Mouse (Mus musculus): ENCODE measurements around the gene Fam184b. TPM values are rescaled to one million over a fixed set of nuclear protein-coding genes. Genes with fewer than 3 reads are reported as not detected.
A peak's percentile ranks its signal among the peaks of the same experiment; 100 is the strongest.

Gene Fam184b
- total RNA-seq, 2 experiments from 2014 or later: 0.05 to 0.06 TPM

DNA sequence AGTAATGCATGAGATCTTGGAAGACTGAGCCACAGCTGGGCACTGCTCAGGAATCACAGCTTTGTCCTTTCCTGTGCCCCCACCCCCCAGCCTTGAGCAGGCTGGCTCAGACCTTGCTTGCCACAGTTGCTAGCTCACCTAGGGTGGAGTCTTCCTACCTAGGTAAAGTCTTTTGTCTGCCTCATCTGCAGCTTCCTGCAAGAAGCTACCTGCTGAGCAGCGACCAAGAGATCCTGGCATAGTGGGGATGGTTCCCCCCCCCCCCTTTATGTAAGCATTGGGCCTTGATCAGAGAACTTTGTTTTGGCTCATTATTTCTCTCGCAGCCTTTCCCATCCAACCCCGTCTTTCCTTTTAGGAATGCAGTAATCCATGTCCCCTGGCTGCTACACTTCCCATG, 17.9 kb downstream of the Fam184b start:
- intact Hi-C loops (cut with DNase I): no loop called here
- no peak for DNase-seq

DNA sequence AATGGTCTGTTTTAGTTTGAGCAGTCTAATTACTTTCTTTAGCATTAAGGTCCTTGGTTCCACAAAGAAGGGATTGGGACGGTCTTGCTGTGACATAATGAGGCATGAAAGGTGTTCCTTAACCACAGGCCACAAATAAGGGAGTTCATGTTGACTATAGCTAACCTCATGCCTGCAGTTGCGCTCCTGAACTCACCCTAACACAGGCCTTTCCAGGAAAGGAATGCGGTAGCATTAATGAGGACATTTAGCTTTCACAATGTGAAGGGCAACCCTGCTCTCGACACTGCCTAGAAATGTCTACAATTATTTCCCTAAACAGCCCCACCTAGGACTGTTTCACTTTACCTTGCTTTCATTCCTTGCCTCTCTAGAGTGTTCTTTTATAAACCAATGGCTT, 40.4 kb downstream of the Fam184b start:
- intact Hi-C loops (cut with DNase I): no loop called here
- DNase-seq: no peak

DNA sequence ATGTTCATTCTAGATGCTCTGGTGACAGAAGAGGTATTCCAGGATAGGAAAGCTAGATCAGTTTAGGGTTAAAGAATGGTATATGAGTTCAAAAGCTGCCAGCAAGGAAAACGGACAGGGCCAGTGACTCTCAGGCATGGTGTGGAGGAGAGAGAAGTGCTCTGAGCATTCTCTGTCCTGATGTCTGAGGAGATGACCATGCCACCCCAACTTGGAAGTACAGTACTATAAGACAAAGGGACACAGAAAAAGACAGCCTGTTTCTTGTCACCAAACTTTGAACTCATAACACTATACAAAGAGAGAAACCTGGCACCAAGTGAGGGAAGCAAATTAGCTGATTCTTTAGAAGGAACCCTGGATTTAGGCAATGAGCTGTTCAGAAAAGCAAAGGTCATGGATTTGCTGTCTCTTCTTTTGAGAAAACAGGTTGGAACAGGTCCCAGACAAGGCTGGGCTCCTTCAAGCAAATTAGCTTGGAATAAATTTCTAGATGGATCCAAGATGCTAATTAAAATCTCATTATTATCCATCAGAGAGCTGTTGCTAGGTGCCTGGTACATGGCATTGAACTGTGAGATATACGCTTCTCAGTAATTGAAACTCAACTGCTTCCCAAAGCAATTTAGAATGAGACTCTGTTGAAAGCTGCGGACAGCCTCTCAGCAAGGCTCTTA, 43.9 kb downstream of the Fam184b start:
- intact Hi-C loops (cut with DNase I): no loop called here

DNA sequence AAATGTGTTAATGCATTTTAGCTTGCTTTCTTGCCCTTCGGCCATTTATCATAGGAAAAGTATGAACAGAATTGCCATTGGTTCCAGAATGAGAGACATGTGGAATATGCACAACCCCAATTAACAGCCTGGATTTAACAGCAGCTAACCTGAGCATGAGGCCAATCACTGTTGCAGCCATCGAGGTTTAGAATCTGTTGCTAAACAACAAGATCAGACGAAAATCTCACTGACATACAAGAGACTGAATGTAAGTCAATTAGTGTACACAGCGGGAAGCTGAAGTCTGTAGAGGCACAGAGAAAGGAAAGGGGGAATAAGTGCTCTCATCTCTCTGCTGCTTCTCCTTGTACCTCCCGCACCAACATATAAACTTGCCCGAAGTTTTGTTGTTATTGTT, 46.1 kb downstream of the Fam184b start:
- intact Hi-C loops (cut with DNase I): no loop called here

More for the DNA sequence above, 43.9 kb downstream of the Fam184b start:
- DNase-seq: no peak

DNA sequence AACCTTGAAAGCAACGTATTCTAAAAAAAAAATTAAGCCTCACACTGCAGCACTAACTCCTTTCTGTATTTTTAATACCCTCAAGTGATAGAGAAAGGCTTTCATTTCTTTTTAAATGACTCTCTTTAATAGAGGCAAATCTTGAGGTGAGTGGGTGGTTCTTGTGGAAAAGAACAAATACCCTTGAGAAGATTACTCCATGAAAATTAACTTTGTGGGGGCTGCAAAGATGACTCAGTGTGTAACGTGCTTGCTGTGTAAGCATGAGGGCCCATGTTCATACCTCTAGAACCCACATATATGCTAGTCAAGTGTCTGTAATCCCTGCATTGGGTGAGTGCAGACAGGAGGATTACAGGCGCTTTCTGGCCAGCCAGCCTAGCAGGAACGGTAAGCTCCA, 49.3 kb downstream of the Fam184b start:
- intact Hi-C loops (cut with DNase I): no loop called here
- no peak for DNase-seq

More for the DNA sequence above, 46.1 kb downstream of the Fam184b start:
- no peak for DNase-seq

DNA sequence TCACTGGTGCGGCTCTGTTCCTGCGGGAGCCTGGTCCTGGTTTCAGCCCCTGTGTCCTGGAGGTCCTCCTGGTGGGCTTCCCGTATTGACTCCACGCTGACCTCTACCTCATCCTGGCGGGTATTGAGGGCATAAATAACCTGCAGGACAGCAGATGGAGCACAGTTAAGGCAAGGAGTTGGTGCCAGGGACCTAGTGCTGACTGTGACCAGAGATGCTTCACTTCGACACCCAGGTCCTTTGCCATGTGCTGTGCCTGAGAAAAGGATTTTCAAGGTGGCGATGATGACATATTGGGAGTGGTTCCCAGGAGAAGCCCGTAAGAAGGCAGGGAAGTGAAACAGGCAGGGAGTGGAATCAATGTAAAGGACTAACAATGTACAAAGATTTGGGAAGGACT, 54.8 kb downstream of the Fam184b start:
- no peak for DNase-seq
- intact Hi-C loops (cut with DNase I): no loop called here

DNA sequence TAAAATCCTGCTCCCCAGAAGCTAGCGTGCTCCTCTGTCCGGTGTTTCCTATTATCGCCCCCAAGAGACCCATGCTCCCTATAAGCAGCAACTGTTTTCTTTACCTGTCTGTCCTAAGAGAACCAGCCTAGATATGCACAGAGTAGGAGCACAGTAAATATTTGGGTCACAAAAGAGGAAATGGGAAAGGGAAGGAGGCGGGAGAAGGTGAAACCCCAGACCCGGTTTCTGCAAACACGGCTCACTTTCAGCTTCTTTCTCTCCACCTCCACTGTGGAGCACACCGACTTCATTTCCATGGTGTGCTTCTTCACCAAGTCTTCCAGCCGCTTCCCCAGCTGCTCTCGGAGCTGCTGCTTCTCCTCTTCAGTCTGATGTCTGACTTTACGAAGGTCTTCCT, 59.1 kb downstream of the Fam184b start:
- no peak for DNase-seq
- intact Hi-C loops (cut with DNase I): no loop called here

DNA sequence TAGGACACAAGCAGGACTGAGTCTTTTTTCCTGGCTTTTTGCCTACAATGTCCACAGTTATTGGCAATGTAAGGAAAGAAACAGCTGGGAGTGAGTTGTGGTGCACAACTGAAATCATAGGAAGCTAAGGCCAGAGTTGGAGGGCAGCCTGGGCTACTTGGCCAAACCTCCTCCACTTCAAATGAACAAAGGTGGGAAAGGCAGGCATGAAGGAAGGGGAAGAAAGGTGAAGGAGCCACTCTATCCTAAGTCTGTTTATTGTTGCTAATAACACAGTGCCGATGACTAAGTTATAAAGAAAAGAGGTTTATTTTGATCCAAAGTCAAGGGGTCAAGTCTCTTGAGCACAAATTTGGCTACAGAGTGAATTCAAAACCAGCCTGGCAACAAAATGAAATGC, 62.0 kb downstream of the Fam184b start:
- no peak for DNase-seq
- intact Hi-C loops (cut with DNase I): no loop called here

DNA sequence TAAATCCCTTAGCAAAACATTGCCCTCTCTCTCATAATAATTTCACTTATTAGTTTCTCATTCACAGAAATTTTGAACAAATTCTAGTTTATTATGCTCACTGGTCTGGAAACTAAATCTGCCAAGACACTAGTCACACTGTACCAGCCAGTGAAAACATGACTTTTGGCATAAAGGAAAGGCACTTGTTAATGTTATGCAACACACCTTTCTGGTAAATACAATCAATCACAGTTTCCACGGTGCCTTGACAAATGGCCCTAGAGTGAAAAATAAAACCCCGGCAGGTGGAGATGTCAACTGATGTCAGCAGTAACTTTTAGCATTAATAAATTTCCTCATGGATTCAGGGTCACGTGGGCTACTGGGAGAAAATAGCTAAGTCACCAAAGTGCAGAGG, 62.7 kb downstream of the Fam184b start:
- DNase-seq: no peak
- intact Hi-C loops (cut with DNase I): no loop called here

DNA sequence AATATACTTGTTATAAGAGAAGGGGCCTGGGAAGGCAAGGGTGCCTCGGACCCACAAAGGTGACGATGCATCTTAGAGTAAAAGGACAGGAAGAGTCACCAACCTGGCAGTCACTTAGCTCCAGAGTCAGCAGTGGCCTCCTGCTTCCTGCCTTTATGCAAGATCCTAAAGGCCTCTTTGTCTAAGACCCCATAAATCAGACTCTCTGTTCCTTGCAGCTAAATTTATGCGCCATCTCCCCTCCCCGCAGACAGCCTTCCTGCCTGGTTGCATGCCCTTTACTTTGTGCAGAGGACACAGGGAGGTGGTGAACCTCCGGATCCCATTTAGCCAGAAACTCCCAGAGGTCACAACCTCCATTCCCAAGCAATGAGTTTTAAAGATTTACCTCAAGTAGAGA, 66.6 kb downstream of the Fam184b start:
- intact Hi-C loops (cut with DNase I): no loop called here

DNA sequence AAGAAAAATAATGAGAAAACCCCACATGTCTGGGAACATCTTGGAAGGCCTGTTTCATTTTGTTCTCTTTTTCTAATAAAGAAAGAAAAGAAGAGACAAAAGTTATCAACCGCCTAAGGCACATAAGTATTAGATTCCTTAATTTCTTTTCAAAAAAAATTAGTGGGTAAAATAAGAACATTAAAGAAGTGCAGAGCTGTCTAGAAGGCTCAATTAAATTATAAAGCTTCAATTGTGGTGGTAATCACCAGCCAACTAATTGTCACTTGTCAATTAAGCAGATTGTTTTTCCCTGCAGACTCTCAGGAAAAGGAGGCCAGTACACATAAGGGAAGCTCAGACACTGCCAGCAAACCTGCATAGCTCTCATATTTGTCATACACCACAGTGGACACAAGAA, 73.6 kb downstream of the Fam184b start:
- no peak for DNase-seq
- intact Hi-C loops (cut with DNase I): no loop called here

More for the DNA sequence above, 66.6 kb downstream of the Fam184b start:
- no peak for DNase-seq

DNA sequence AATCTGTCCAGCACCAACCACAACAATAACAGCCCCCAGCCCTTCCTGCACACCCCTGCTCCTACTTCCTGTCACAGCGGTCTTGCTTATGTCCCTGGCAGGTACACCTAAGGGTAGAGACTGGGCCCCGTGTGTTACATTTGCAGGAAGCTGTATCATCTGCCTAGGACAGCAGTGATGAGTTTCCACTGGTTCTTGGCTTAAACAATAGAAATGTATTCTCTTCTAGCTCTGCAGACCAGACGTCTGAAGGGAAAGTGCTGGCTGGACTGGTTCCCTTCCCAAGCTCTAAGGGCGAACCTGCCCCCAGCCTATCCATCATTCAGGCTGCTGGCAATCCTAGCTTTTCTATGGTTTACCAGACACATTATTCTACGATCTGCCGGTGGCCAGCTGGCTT, 75.4 kb downstream of the Fam184b start:
- intact Hi-C loops (cut with DNase I): no loop called here
- DNase-seq: no peak

DNA sequence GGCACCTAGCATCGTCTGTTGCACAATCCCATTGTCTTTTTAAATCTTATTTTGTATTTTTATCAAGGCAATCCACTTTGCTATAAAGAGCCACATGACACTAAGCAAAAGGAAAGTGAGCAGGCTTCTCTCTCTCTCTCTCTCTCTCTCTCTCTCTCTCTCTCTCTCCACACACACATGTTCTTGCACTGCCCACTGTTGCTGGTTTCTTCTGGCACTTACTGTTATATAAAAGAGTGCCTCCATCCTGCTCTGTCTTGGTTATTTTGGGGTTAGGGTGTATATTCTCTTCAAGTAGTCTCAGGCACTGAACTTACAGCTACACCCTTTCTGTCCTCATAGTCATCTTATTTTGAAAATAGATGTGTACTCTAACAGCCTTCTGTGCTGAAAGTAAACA, 89.8 kb downstream of the Fam184b start:
- intact Hi-C loops (cut with DNase I): no loop called here

DNA sequence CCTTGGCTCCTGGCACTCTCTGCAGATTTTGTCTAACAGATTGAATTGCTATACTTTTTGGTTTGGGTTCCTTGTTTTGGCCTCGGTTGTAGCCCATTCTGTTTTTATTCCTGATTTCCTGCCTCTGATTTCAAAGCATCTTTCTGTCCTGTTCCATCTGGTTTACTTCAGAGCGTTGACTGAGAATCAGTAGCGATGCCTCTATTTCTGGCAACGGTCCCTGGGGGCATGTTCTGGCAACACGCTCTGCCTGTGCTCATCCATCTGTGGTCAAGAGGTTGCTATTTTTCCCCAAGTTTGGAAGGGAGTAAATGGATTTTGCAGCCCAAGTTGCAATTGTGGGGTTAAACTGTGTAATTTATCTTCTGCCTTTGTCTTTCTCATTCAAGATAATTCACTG, 96.0 kb downstream of the Fam184b start:
- intact Hi-C loops (cut with DNase I): loop anchor here (5.0 kb wide), 1 partner anchor 804 kb away; no protein-coding TSS in a partner anchor
- DNase-seq: no peak

More for the DNA sequence above, 89.8 kb downstream of the Fam184b start:
- no peak for DNase-seq

DNA sequence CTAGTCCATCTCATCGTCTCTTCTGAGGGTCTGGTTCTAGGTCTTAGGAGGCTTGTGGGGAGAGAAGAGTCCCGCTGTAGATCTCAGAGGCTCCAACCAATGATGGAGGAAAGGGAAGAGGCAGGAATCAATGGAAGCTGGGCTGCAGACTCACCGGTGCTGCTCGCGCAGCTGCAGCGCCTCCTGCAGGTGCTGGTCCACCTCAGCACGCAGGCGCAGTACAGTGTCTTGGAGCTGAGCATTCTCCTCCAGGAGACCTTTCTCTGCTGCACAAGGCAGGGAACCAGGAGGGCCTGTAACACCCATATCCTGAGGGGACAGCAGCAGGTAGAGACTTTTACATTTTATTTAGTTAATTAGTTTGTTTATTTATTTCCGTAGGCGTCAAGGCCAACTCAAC, 99.9 kb downstream of the Fam184b start:
- no peak for DNase-seq
- intact Hi-C loops (cut with DNase I): no loop called here

DNA sequence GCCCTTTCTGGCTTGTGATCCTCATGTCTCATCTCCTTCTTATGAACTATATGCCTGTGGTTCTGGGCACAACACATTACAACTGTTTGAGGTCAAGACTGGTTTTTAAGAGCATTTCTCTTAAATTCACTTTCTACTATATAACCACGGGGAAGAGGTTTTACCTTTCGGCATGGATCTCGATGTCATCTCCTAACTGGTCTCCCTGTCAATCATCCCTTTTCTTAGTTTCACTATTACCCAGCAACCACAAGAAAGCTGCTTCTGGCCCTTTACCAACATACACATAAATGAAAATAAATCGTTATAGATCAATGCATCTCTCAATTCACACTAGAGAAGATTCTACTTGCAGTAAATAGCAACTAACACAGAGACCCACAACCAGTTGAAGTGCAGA, 104.2 kb downstream of the Fam184b start:
- intact Hi-C loops (cut with DNase I): loop anchor here (2.0 kb wide), 2 partner anchors 60 to 134 kb away; partner anchors contain the start of gene Ncapg
- DNase-seq: no peak

DNA sequence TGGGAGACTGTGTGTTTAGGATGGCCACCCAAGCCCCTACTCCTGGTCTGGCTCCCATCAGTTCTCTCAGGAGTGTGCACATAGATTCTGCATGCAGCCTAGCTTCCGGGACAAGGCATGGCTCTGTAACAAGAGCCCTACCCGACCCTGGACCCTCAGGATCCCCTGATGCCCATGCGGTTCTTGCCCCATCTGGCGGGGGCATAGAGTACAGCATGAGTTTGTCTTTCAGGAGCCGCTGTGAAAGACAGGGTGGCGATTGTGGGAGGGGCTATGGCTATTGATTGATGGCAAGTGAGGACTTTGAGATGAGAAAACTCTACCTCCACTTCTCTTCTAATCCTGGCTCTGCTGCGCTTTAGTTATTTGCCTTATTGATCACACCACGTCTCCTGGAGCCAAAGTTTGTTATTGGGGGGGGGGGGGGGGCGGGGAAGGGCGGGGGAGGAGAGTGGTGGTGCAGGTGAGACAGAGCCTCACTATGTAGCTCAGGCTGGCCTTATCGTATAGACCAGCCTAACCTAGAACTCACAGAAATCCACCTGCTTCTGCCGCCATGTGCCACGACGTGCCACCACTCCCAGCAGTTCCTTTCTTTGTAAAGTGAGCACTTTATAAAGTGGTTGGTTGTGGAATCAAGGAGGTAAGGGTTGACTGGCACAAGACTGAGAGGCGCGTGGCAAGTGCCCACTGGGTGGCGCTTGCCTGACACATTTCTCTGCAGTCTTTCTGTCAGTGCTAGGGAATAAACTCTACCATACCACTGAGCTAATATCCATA, 104.9 kb downstream of the Fam184b start:
- intact Hi-C loops (cut with DNase I): loop anchor here (2.0 kb wide), 2 partner anchors 60 to 134 kb away; partner anchors contain the start of gene Ncapg
- DNase-seq: peak; percentile 9 to 33

DNA sequence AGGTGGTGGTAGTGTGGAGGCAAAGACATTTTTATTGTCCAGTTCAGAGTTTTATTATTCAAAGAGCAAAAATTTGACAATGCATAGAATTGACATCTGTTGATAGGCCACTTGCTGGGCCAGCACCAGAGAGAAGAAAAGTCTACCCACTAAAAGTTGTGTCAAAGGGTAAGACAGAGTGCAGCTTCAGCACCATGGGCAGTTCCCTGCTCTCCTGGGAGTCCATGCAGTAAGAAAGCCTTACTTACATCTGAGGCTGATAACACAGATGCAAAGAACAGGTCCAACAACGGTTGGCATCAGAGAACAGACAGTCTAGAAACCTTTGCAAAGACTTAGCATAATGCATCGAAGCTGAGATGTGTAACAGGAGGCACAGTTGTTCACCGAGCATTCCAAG, 109.7 kb downstream of the Fam184b start:
- no peak for DNase-seq

DNA sequence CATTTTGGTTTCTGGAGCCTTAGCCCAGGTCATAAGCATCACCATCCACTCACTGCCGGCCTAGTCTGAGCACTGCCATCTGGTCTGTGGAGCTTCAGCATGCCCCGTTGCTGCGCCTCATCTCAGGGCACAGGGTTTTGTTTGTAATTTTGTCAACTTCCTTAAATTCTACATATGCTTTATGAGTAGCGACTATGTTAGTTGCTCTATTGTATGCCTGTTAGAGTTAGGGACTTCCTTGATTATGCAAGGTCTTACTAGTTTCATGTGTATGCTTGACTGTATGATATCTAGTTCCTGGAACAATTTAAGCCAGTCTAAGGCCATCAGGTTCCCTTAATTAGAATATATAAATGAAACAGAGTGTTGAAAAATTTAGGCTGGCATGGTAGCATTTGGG, 113.1 kb downstream of the Fam184b start:
- DNase-seq: no peak
- intact Hi-C loops (cut with DNase I): loop anchor here (10.0 kb wide), 2 partner anchors 328 to 1302 kb away; partner anchors contain the start of genes Lcorl and Tapt1

More for the DNA sequence above, 109.7 kb downstream of the Fam184b start:
- intact Hi-C loops (cut with DNase I): loop anchor here (10.0 kb wide), 2 partner anchors 325 to 1305 kb away; partner anchors contain the start of genes Lcorl and Tapt1

DNA sequence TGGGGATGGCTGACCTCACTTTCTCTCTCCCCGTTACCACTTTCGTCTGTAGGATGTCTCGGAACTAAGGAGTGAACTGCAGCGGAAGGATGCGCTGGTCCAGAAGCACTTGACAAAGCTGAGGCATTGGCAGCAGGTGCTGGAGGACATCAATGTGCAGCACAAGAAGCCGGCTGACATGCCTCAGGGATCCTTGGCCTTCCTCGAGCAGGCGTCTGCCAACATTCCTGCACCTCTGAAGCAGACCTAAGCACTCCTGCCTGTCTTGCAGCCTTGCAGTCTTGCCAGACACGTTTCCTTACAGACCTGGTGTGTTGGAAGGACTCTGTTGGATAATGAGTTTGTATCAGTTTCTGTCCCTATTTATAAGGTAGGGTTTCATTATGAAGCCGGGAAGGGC, 114.3 kb downstream of the Fam184b start:
- intact Hi-C loops (cut with DNase I): loop anchor here (10.0 kb wide), 2 partner anchors 330 to 1300 kb away; partner anchors contain the start of genes Lcorl and Tapt1

DNA sequence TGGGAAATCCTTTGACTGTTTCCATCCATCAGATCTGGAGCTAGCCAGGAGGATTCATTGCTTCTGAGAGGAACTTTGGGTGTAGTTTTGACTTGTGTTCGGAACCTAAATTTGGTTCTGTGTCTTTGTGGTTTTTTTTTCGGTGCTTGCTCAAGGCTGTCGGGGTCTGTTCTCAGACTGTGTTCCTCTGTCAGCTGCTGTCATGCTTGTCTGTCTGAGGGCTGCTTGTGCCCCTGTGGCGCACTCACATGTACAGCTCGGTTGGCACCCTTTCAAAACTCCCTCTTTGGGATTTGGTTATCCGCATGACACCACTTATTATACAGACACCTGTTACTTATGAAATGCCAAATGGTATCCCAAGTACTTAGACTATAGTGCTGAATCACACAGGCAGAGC, 117.8 kb downstream of the Fam184b start:
- intact Hi-C loops (cut with DNase I): loop anchor here (2.0 to 10.0 kb wide), 5 partner anchors 27 to 1297 kb away; partner anchors contain the start of genes Lcorl, Ncapg and Tapt1
- no peak for DNase-seq

More for the DNA sequence above, 114.3 kb downstream of the Fam184b start:
- DNase-seq: no peak

DNA sequence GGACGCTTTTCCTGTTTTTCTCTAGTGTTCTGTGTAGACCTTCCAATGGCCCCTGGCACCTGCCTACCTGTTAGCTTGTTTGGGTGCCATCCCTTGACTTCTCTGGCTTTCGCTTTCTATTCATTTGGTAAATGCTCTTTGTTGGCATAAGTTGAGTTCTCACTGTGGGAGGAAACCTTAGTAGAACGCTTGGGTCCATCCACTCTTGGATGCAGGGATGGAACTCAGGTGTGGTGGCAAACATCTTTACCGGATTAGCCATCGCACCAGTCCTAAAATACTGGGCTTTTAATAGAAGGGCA, 118.7 kb downstream of the Fam184b start:
- intact Hi-C loops (cut with DNase I): loop anchor here (2.0 to 10.0 kb wide), 5 partner anchors 26 to 1296 kb away; partner anchors contain the start of genes Lcorl, Ncapg and Tapt1
- DNase-seq: no peak

Measured in heart, postnatal 36 days (tissue).